Mouse (Mus musculus): ENCODE measurements at regions not wholly inside any gene's neighbourhood (a gene's known extent, or its start where the extent isn't known, plus 50 kb on each side); places are given as distances from the start of the nearest gene placed in this dataset.

- DNase-seq (ENCODE audit: low spot score) (no peak), ATAC-seq (no peak)
- Histone ChIP-seq H3K36me3 (ENCODE audit: control insufficient read depth, insufficient read depth, low read length) (no peaks in the 10 kb centered on the region), H3K27ac (ENCODE audit: low read depth, low read length) (no peak overlapping the region), H3K9me3 (replicated peaks; ENCODE audit: control insufficient read depth, low read length) (no peaks in the 10 kb centered on the region), H3K4me2 (ENCODE audit: low read length) (no peak overlapping the region), H3K27me3 (replicated peaks; ENCODE audit: control insufficient read depth, insufficient read depth, low read length) (no peaks in the 10 kb centered on the region), H3K9ac (ENCODE audit: low read length) (no peak overlapping the region), H3K4me3 (ENCODE audit: low read depth, low read length) (no peak overlapping the region), H3K4me1 (ENCODE audit: control insufficient read depth, insufficient read depth, low read length) (no peaks in the 10 kb centered on the region)
- 93% methylated on average over 3 of the region's 3 CpGs for WGBS
Measured at GRCm38 (mm10) chr5:106765335-106765734, 68.2 kb upstream of the Zfp644 start.

GRCm38 (mm10) chr5:106763283-106763682 is 66.2 kb upstream of the Zfp644 start:
- Histone ChIP-seq H3K9ac (ENCODE audit: low read length) (no peak overlapping the region), H3K4me3 (ENCODE audit: low read depth, low read length) (no peak overlapping the region), H3K9me3 (replicated peaks; ENCODE audit: control insufficient read depth, low read length) (no peaks in the 10 kb centered on the region), H3K4me1 (ENCODE audit: control insufficient read depth, insufficient read depth, low read length) (no peaks in the 10 kb centered on the region), H3K27ac (ENCODE audit: low read depth, low read length) (no peak overlapping the region), H3K4me2 (ENCODE audit: low read length) (no peak overlapping the region), H3K27me3 (replicated peaks; ENCODE audit: control insufficient read depth, insufficient read depth, low read length) (no peaks in the 10 kb centered on the region), H3K36me3 (ENCODE audit: control insufficient read depth, insufficient read depth, low read length) (no peaks in the 10 kb centered on the region)
- 41% methylated on average over 3 of the region's 3 CpGs for WGBS
- ATAC-seq (no peak), DNase-seq (ENCODE audit: low spot score) (no peak)

- no peaks in the 10 kb centered on the region for H3K9me3 ChIP-seq (replicated peaks; ENCODE audit: control insufficient read depth, low read length)
- peak overlapping the region; percentile 62 for H3K4me2 ChIP-seq (ENCODE audit: low read length)
- no peak overlapping the region for H3K27ac ChIP-seq (ENCODE audit: low read depth, low read length)
- H3K27me3 ChIP-seq (replicated peaks; ENCODE audit: control insufficient read depth, insufficient read depth, low read length) = no peaks in the 10 kb centered on the region
- DNase-seq (ENCODE audit: low spot score) (no peak), ATAC-seq (no peak)
- H3K4me3 ChIP-seq (ENCODE audit: low read depth, low read length) = no peak overlapping the region
- H3K9ac ChIP-seq (ENCODE audit: low read length) = no peak overlapping the region
- WGBS = 18% methylated on average over 14 of the region's 16 CpGs
- H3K36me3 ChIP-seq (ENCODE audit: control insufficient read depth, insufficient read depth, low read length) = no peaks in the 10 kb centered on the region
- H3K4me1 ChIP-seq (ENCODE audit: control insufficient read depth, insufficient read depth, low read length) = peaks cover 11% of the 10 kb centered on the region
Measured at GRCm38 (mm10) chr5:106758036-106758435, 60.9 kb upstream of the Zfp644 start.

- H3K36me3 ChIP-seq (ENCODE audit: control insufficient read depth, insufficient read depth, low read length) = no peaks in the 10 kb centered on the region
- H3K27ac ChIP-seq (ENCODE audit: low read depth, low read length) = no peak overlapping the region
- peak overlapping the region; percentile 62 for H3K4me2 ChIP-seq (ENCODE audit: low read length)
- H3K27me3 ChIP-seq (replicated peaks; ENCODE audit: control insufficient read depth, insufficient read depth, low read length) = no peaks in the 10 kb centered on the region
- peak overlapping the region; percentile 51 for H3K9ac ChIP-seq (ENCODE audit: low read length)
- peak overlapping the region; percentile 27 for H3K4me3 ChIP-seq (ENCODE audit: low read depth, low read length)
- peak; percentile 42 for DNase-seq (ENCODE audit: low spot score)
- peaks cover 11% of the 10 kb centered on the region for H3K4me1 ChIP-seq (ENCODE audit: control insufficient read depth, insufficient read depth, low read length)
- ATAC-seq = peak; percentile 54
- WGBS = under 1% methylated on average over 14 of the region's 14 CpGs
- no peaks in the 10 kb centered on the region for H3K9me3 ChIP-seq (replicated peaks; ENCODE audit: control insufficient read depth, low read length)
Measured at GRCm38 (mm10) chr5:106757436-106757835, 60.3 kb upstream of the Zfp644 start.

GRCm38 (mm10) chr5:106756937-106757371 is 59.9 kb upstream of the Zfp644 start:
- H3K4me1 ChIP-seq (ENCODE audit: control insufficient read depth, insufficient read depth, low read length) = peaks cover 11% of the 10 kb centered on the region
- H3K9ac ChIP-seq (ENCODE audit: low read length) = peak overlapping the region; percentile 51
- H3K27ac ChIP-seq (ENCODE audit: low read depth, low read length) = no peak overlapping the region
- H3K4me2 ChIP-seq (ENCODE audit: low read length) = peak overlapping the region; percentile 62
- peak; percentile 89 for ATAC-seq
- WGBS = 2% methylated on average over 10 of the region's 10 CpGs
- peak; percentile 84 for DNase-seq (ENCODE audit: low spot score)
- no peaks in the 10 kb centered on the region for H3K27me3 ChIP-seq (replicated peaks; ENCODE audit: control insufficient read depth, insufficient read depth, low read length)
- H3K36me3 ChIP-seq (ENCODE audit: control insufficient read depth, insufficient read depth, low read length) = no peaks in the 10 kb centered on the region
- H3K9me3 ChIP-seq (replicated peaks; ENCODE audit: control insufficient read depth, low read length) = no peaks in the 10 kb centered on the region
- H3K4me3 ChIP-seq (ENCODE audit: low read depth, low read length) = peak overlapping the region; percentile 27

GRCm38 (mm10) chr5:106753289-106753688 is 56.2 kb upstream of the Zfp644 start:
- H3K9ac ChIP-seq (ENCODE audit: low read length) = no peak overlapping the region
- H3K4me2 ChIP-seq (ENCODE audit: low read length) = no peak overlapping the region
- ATAC-seq = no peak
- 100% methylated on average over 1 of the region's 1 CpGs for WGBS
- peaks cover 11% of the 10 kb centered on the region for H3K4me1 ChIP-seq (ENCODE audit: control insufficient read depth, insufficient read depth, low read length)
- no peaks in the 10 kb centered on the region for H3K9me3 ChIP-seq (replicated peaks; ENCODE audit: control insufficient read depth, low read length)
- H3K4me3 ChIP-seq (ENCODE audit: low read depth, low read length) = no peak overlapping the region
- no peak for DNase-seq (ENCODE audit: low spot score)
- H3K27me3 ChIP-seq (replicated peaks; ENCODE audit: control insufficient read depth, insufficient read depth, low read length) = no peaks in the 10 kb centered on the region
- no peaks in the 10 kb centered on the region for H3K36me3 ChIP-seq (ENCODE audit: control insufficient read depth, insufficient read depth, low read length)
- no peak overlapping the region for H3K27ac ChIP-seq (ENCODE audit: low read depth, low read length)

- ATAC-seq (no peak), DNase-seq (ENCODE audit: low spot score) (no peak)
- H3K4me1 ChIP-seq (ENCODE audit: control insufficient read depth, insufficient read depth, low read length) = no peaks in the 10 kb centered on the region
- no peaks in the 10 kb centered on the region for H3K36me3 ChIP-seq (ENCODE audit: control insufficient read depth, insufficient read depth, low read length)
- WGBS = 95% methylated on average over 2 of the region's 2 CpGs
- H3K4me3 ChIP-seq (ENCODE audit: low read depth, low read length) = no peak overlapping the region
- H3K9ac ChIP-seq (ENCODE audit: low read length) = no peak overlapping the region
- no peak overlapping the region for H3K4me2 ChIP-seq (ENCODE audit: low read length)
- no peak overlapping the region for H3K27ac ChIP-seq (ENCODE audit: low read depth, low read length)
- H3K9me3 ChIP-seq (replicated peaks; ENCODE audit: control insufficient read depth, low read length) = no peaks in the 10 kb centered on the region
- no peaks in the 10 kb centered on the region for H3K27me3 ChIP-seq (replicated peaks; ENCODE audit: control insufficient read depth, insufficient read depth, low read length)
Measured at GRCm38 (mm10) chr5:106750168-106750567, 53.1 kb upstream of the Zfp644 start.

- no peak overlapping the region for H3K27ac ChIP-seq (ENCODE audit: low read depth, low read length)
- DNase-seq (ENCODE audit: low spot score) = no peak
Measured at GRCm38 (mm10) chr5:106748527-106749138, 51.5 kb upstream of the Zfp644 start.

More at GRCm38 (mm10) chr5:106748527-106749138, 51.5 kb upstream of the Zfp644 start:
- Histone ChIP-seq H3K4me1 (ENCODE audit: control insufficient read depth, insufficient read depth, low read length) (no peaks in the 10 kb centered on the region), H3K9ac (ENCODE audit: low read length) (no peak overlapping the region), H3K9me3 (replicated peaks; ENCODE audit: control insufficient read depth, low read length) (no peaks in the 10 kb centered on the region), H3K4me3 (ENCODE audit: low read depth, low read length) (no peak overlapping the region), H3K36me3 (ENCODE audit: control insufficient read depth, insufficient read depth, low read length) (no peaks in the 10 kb centered on the region), H3K4me2 (ENCODE audit: low read length) (no peak overlapping the region), H3K27me3 (replicated peaks; ENCODE audit: control insufficient read depth, insufficient read depth, low read length) (no peaks in the 10 kb centered on the region)
- ATAC-seq = no peak
- WGBS = 65% methylated on average over 12 of the region's 12 CpGs

Measured in forebrain, embryonic 14.5 days (tissue).